Mouse (Mus musculus) granulocyte monocyte progenitor cell, adult 5-6 weeks (primary cell): ENCODE data around the gene Clec12b. TPM values are rescaled to one million over a fixed set of nuclear protein-coding genes. Genes with fewer than 3 reads are reported as not detected.
"Not testable (repeated sequence)": the region's sequence is repeated elsewhere in the genome, so short reads cannot be mapped to it uniquely, and the experiment has no call there.

ENCODE experiments used
- ATAC-seq: replicated peaks from 2 replicates; pipeline ENCODE4 v1.8.0; 2016; ENCODE audit warnings: mild to moderate bottlenecking, moderate TSS enrichment, inconsistent platforms; ENCODE audit not compliant: poor library complexity, severe bottlenecking
- total RNA-seq, 2 experiments: library from RNA; stranded (forward) in 1 of 2; stranded (reverse) in 1 of 2; fragments of 200-712, 200-1000 nt in 1 of 2; fragments of >200 nt in 1 of 2; fragmentation: Nextera tagmentation in 1 of 2; gene quantifications; 2 replicates each; pipeline ENCODE4 v1.2.3; 2014 to 2017

Gene Clec12b
- total RNA-seq, 2 experiments from 2014 or later: not detected

- peak; percentile 97 for ATAC-seq
Measured at GRCm38 (mm10) chr6:129374937-129375471, 10.7 kb downstream of the Clec12b start.

GRCm38 (mm10) chr6:129369374-129370132 is 16.1 kb downstream of the Clec12b start:
- ATAC-seq: peak; percentile 78

GRCm38 (mm10) chr6:129365959-129366359 is 19.7 kb downstream of the Clec12b start:
- ATAC-seq: peak; percentile 73

- no peak for ATAC-seq
Measured at GRCm38 (mm10) chr6:129363942-129364341, 21.7 kb downstream of the Clec12b start.

- ATAC-seq: no peak
Measured at GRCm38 (mm10) chr6:129359515-129359914, 26.2 kb downstream of the Clec12b start.

GRCm38 (mm10) chr6:129356430-129356829 is 29.2 kb downstream of the Clec12b start:
- peak; percentile 60 for ATAC-seq

- peak; percentile 62 for ATAC-seq
Measured at GRCm38 (mm10) chr6:129355774-129356173, 29.9 kb downstream of the Clec12b start.

- ATAC-seq: peak; percentile 40
Measured at GRCm38 (mm10) chr6:129351091-129351490, 34.6 kb downstream of the Clec12b start.

GRCm38 (mm10) chr6:129349524-129350352 is 35.9 kb downstream of the Clec12b start:
- ATAC-seq: peak; percentile 89

- peak; percentile 82 for ATAC-seq
Measured at GRCm38 (mm10) chr6:129344408-129344807, 41.3 kb downstream of the Clec12b start.

GRCm38 (mm10) chr6:129342391-129342790 is 43.3 kb downstream of the Clec12b start, which contains the start of gene Clec12a:
Gene Clec12a, plus strand, starts transcription at chr6:129342691.
- not testable (repeated sequence) for ATAC-seq

- ATAC-seq: peak; percentile 77
Measured at GRCm38 (mm10) chr6:129337751-129338150, 47.9 kb downstream of the Clec12b start.

- ATAC-seq: peak; percentile 96
Measured at GRCm38 (mm10) chr6:129333674-129334078, 52.0 kb downstream of the Clec12b start.

GRCm38 (mm10) chr6:129331610-129332009 is 54.1 kb downstream of the Clec12b start, which contains the start of gene 4922502D21Rik:
Gene 4922502D21Rik, minus strand, starts transcription at chr6:129331796.
- ATAC-seq: peak; percentile 25; the same call in 1 of the 2 replicates

- peak; percentile 69 for ATAC-seq
Measured at GRCm38 (mm10) chr6:129326568-129327150, 59.0 kb downstream of the Clec12b start.

- peak; percentile 85 for ATAC-seq
Measured at GRCm38 (mm10) chr6:129326016-129326415, 59.7 kb downstream of the Clec12b start.
